Mouse (Mus musculus) ES-CJ7 (cell line): ENCODE measurements around the gene Tmem62.
"Not testable (repeated sequence)": the region's sequence is repeated elsewhere in the genome, so short reads cannot be mapped to it uniquely, and the experiment has no call there.

Source experiments
- DNase-seq: peaks from one replicate; pipeline ENCODE4 v3.0.0; 2011; ENCODE audit warnings: low read depth, low spot score

The Tmem62 gene

DNA sequence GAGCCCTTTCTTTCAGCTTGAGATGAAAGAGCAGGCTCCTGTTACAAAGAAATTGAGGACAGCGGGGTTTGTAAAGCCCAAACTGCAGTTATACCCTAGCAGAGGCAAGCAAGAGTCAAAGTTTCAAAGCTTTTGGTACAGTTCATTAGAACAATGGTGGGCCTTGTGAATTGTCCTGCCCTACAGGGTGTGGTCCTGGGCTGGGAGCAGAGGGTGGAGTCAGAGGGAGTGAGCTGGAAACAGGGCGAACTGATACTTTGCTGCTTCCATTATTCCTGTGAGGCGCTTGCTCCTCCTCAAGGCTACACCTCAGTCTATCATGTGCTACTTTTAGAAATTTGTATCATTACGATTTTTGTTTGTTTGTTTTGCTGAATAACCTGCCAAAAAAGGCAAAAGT, 14.4 kb downstream of the Tmem62 start:
- peak; percentile 66 for DNase-seq

DNA sequence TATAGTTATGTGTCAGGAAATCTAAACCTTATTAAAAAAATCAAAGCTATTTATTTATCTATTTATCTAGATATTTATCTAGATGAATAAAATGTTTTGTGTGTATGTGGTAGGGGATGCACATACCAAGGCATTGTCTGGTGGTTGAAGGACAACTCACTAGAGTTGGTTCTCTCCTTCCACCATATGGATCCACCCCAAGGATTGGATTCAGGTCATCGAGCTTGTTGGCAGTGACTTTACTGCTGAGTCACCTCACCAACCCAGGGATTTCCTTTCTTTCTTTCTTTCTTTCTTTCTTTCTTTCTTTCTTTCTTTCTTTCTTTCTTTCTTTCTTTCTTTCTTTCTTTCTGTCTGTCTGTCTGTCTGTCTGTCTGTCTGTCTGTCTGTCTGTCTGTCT, 19.8 kb downstream of the Tmem62 start:
- not testable (repeated sequence) for DNase-seq

DNA sequence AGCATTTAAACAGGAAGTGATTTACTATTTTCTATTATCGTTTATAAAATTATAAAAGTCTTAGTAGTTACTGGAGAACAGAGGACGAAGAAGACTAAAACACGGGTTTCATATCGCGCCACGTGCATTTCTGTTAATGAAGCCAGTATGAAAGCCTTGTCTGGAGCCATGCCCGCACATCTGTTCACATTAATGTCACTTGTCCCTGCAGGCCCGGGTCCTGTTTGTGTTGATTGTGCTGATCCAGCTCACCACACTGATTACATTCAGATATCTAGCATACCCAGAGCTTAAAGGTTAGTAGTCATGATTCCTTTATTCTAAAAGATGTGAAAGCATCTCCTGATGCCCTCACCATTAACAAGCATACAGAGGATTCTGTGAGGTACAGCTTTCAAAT, 22.0 kb downstream of the Tmem62 start:
- DNase-seq: no peak

DNA sequence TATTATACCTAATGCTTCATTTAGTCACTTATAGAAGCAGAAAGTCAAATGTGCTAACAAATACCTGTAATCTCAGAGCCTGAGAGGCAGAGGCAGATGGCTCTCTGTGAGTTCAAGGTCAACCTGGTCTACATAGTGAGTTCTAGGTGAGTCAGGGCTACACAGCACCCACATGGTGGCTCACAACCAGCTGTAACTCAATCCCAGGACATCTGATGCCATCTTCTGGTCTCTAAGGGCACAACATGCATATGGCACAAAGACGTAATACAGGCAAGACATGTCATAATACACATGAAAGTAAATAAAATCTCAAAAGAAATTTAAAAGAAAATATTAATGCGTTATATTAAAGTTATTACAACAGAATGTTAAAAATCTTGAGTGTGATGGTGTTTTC, 26.8 kb downstream of the Tmem62 start:
- peak; percentile 81 for DNase-seq

DNA sequence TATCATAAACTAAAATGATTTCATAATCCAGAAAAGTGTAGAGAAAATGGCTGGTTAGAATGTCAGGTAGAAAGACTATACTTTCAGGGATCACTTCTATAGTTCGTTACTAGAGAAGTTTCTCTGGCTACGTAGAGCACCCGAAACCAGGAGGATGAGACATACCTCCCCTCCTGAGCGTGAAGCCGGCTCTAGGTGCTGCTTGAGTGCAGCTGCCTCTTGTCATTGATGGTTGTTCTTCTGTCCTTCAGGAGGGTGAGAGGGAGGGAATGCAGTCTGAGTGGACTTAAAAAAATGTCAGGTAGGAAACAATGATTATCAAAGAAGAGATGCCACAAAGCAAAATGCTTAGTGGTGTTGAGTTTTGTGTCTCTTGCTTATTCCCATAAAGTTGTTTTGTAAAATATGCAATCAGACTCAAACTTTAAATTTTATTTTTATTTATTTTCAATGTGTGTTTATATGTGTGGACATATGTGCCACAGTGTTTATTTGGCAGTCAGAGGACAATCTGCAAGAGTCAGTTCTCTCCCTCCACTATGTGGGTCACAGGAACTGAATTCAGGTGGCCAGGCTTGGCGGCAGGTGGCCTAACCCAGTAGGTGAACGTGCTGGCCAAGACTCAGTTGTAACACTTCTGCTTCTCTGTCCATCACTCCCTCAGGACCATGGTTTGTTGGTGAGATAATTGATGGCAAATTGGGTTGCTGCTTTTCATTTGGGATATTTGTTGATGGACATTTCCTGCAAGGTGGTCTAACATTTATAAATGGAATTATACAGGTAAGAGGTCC, 27.4 kb downstream of the Tmem62 start:
- no peak for DNase-seq

DNA sequence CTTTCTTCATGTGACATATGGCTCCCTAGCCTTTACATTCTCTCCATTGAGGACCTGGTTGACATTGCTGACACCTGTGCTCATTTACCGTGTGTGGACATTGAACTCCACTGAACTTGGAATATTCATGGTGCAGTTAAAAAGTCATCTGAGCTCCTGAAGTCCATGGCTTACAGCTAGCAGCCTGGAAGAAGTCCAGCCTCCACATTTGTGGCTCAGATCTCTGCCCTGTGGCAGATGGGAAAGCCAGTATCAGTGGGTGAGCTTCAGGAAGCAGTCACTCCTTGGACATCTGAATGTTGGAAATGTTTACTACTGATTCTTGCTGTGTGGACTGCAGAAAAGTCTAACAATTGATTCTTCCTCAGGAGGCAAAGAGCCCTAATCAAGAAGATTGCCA, 30.2 kb downstream of the Tmem62 start:
- no peak for DNase-seq

DNA sequence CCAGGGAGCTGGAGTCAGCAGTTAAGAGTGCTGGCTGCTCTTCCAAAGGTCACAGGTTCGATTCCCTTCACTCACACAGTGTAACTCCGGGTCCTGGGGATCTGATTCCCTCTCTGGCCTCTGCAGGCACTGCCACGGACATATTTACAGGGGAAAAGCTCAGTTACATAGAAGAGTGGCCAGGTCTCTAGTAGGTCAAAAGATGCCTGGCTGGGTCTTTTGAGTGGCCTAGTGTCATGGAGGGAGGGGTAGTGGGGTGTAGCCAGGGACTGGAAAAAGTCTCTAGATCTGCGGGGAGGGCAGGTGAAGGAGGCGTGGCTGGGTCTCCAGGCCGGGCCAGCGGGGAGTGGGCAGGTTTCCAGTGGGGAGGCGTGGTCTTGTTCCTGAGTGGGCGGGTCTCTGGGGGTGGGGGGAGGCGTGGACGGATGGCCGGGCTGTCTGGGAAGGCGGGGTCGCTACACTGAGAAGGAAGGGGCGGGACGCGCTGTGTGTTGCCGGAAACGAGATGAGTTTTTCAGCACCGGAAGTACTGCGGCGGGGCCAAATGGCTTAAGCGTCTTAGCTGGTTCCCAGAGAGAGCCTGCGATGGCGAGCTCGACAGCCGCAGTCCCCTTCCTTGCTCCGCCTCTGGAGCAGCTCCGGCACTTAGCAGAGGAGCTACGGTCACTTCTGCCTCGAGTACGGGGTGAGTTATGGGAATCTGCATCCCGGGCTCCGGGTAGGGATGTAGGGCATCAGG, 31.3 kb downstream of the Tmem62 start, which contains the start of gene Ccndbp1:
Gene Ccndbp1 (plus strand): TSS at position 479 of the 739 bp plus-strand sequence.
- DNase-seq: peak; percentile 95

DNA sequence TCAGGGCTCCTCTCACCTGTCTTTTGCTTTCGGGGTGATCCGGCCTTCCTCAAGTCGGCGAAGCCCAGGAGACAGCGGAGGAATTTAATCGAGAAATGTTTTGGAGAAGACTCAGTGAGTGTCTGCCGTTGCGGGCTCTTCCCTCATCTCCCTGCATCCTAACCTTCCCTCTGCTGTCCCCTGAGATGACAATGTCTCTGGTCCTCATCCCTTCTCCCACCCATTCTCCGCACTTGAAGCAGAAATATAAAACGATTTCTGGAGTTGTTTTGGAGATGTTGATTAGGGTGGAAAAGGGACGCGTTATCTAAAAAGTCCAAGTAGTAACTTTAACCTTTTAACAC, 31.8 kb downstream of the Tmem62 start:
- no peak for DNase-seq

GRCm38 (mm10) chr2:121009071-121009677, 32.4 kb downstream of the Tmem62 start:
- no peak for DNase-seq

GRCm38 (mm10) chr2:121012676-121013075, 35.9 kb downstream of the Tmem62 start:
- no peak for DNase-seq

- DNase-seq: no peak
These were observed 38.7 kb downstream of the Tmem62 start for GRCm38 (mm10) chr2:121015507-121015906.

GRCm38 (mm10) chr2:121016226-121016625, 39.4 kb downstream of the Tmem62 start:
- no peak for DNase-seq

GRCm38 (mm10) chr2:121017151-121017550, 40.3 kb downstream of the Tmem62 start:
- DNase-seq: no peak

DNA sequence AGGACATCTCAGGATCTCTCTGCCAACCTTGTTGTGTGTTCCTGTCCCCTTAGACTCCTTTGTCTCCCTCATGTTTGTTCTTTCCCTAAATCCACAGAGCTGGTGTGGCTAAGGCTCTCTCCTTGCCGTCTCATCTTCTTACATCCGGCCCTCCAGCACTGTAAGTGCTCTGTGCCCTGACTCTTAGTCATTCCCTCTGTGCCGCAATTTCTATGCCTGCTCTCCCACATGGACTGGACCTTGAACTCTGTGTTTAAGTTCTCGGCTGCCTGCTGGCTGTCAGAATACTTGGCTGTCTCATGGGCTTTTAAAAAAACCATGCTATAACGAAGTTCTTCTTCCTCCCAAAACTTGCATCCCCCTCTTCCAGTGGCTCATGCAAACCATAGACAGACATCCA, 46.1 kb downstream of the Tmem62 start:
- DNase-seq: no peak

- DNase-seq: no peak
These were observed 60.0 kb downstream of the Tmem62 start, which contains the start of gene Epb42 for GRCm38 (mm10) chr2:121036733-121037341. TSS of gene Epb42 (minus strand) at chr2:121037072.

- not testable (repeated sequence) for DNase-seq
These were observed 62.0 kb downstream of the Tmem62 start for GRCm38 (mm10) chr2:121038851-121039250.

GRCm38 (mm10) chr2:121039382-121039781, 62.6 kb downstream of the Tmem62 start:
- no peak for DNase-seq

- DNase-seq: peak; percentile 35
These were observed 64.3 kb downstream of the Tmem62 start for GRCm38 (mm10) chr2:121041098-121041497.

DNA sequence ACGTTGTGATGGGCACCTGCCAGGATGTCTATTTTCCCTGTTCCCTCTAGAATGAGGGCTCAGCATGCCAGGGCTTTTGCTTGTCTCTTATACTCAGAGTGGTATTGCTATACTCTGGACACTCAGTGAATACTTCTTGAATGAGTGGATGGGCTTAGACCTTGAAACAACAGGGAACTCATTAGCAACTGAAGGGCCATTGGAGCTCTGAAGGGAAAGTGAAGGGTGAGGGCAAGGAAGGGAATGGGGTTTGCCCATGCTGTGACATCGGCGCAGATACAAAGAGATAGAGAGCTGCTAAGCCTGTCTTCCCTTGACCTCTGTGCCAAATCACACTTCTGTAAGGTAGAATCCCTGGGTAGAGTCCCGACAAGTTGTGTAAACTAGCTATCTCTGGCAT, 68.8 kb downstream of the Tmem62 start:
- peak; percentile 55 for DNase-seq

GRCm38 (mm10) chr2:121052176-121052575, 75.4 kb downstream of the Tmem62 start:
- DNase-seq: no peak

GRCm38 (mm10) chr2:121054060-121054459, 77.2 kb downstream of the Tmem62 start:
- no peak for DNase-seq

DNA sequence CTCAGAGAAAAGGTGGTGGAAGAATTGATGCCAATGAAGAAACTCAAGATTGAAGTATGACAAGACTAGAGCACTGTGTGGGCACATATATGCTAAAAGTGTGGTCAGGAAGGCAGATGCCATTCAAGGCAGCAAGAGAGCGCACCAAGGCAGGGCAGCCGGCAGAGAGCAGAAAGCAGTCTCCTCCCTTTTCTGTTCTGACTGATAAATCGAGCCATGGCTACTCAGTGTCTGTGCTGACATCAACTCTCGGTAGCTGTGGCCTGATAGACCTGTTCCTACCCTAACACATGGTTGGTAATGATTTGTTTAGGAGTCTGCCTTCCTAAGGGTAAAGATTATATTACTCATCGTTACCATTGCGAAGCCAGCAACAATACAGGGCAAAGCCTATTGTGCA, 79.1 kb downstream of the Tmem62 start:
- DNase-seq: no peak
